Mouse (Mus musculus) megakaryocyte, embryonic 14.5 days (primary cell): ENCODE data around the gene Ampd2.

Source experiments
- FLI1 ChIP-seq: IDR thresholded peaks from 2 replicates; pipeline ENCODE4 v1.6.1; 2012; ENCODE audit warnings: low read length, inconsistent platforms, mixed read lengths
- GATA1 ChIP-seq: IDR thresholded peaks from 3 replicates; pipeline ENCODE4 v1.6.1; 2012; ENCODE audit warnings: mixed read lengths, low read length, inconsistent platforms, borderline replicate concordance

- TF ChIP-seq FLI1 (no peak), GATA1 (no peak)
Measured at GRCm38 (mm10) chr3:108096726-108097125, 10.3 kb upstream of the Ampd2 start.
